Comparison of ENCODE assay signal across 8 mouse cellular contexts in genomic region chr12:103433986-103434731, GRCm38 (mm10). TPM values are rescaled to one million over a fixed set of nuclear protein-coding genes. Genes with fewer than 3 reads are reported as not detected.
DNase-seq lines count a peak whose midpoint lies in the region; ATAC-seq and TF ChIP-seq lines count a peak whose summit lies in the region.

Gene Ifi27, plus strand, starts transcription at chr12:103434211.

- TF ChIP-seq POLR2A in heart, adult 2 months (IDR thresholded peaks at IDR 0.05; ENCODE audit: insufficient read depth, low read depth, low read length), result peak; percentile 92

- no peaks in the 10 kb centered on the region for H3K27me3 ChIP-seq in midbrain, embryonic 12.5 days
- no peaks in the 10 kb centered on the region for H3K27me3 ChIP-seq in midbrain, embryonic 13.5 days
- H3K27me3 ChIP-seq in heart, adult 2 months (ENCODE audit: control insufficient read depth, insufficient read depth, low read length), result no peaks in the 10 kb centered on the region
- no peaks in the 10 kb centered on the region for H3K27me3 ChIP-seq in liver, embryonic 12.5 days (replicated peaks)
- no peaks in the 10 kb centered on the region for H3K27me3 ChIP-seq in forebrain, embryonic 13.5 days

- peak; percentile 65 for DNase-seq in adrenal gland, postnatal 25 days
- peak; percentile 75 to 88 for DNase-seq in heart, adult 2 months
- peak; percentile 73 for DNase-seq in kidney, postnatal 10 days
- peak; percentile 63 for DNase-seq in ovary, postnatal 14 days (ENCODE audit: low spot score)

- ATAC-seq in midbrain, embryonic 12.5 days (ENCODE audit: low FRiP score, low read depth), result no peak
- ATAC-seq in midbrain, embryonic 13.5 days, result no peak
- peak; percentile 77 for ATAC-seq in liver, embryonic 12.5 days
- ATAC-seq in forebrain, embryonic 13.5 days, result no peak

- no peaks in the 10 kb centered on the region for H3K9me3 ChIP-seq in midbrain, embryonic 12.5 days
- no peaks in the 10 kb centered on the region for H3K9me3 ChIP-seq in midbrain, embryonic 13.5 days
- H3K9me3 ChIP-seq in liver, embryonic 12.5 days (replicated peaks), result no peaks in the 10 kb centered on the region
- no peaks in the 10 kb centered on the region for H3K9me3 ChIP-seq in forebrain, embryonic 13.5 days (replicated peaks)

- no peaks in the 10 kb centered on the region for H3K4me1 ChIP-seq in midbrain, embryonic 12.5 days
- no peaks in the 10 kb centered on the region for H3K4me1 ChIP-seq in midbrain, embryonic 13.5 days (replicated peaks)
- H3K4me1 ChIP-seq in heart, adult 2 months (ENCODE audit: control insufficient read depth, insufficient read depth, low read length), result peaks cover 7% of the 10 kb centered on the region
- H3K4me1 ChIP-seq in liver, embryonic 12.5 days, result no peaks in the 10 kb centered on the region
- H3K4me1 ChIP-seq in forebrain, embryonic 13.5 days, result no peaks in the 10 kb centered on the region

- TF ChIP-seq EP300 in heart, adult 2 months (IDR thresholded peaks at IDR 0.05; ENCODE audit: insufficient read depth, low read depth, low read length), result peak; percentile 79

- H3K27ac ChIP-seq in midbrain, embryonic 12.5 days (replicated peaks), result no peak within 1 kb of the TSS
- H3K27ac ChIP-seq in midbrain, embryonic 13.5 days, result no peak within 1 kb of the TSS
- peak within 1 kb of the TSS; percentile 98 for H3K27ac ChIP-seq in heart, adult 2 months
- no peak within 1 kb of the TSS for H3K27ac ChIP-seq in liver, embryonic 12.5 days
- no peak within 1 kb of the TSS for H3K27ac ChIP-seq in forebrain, embryonic 13.5 days

- H3K4me2 ChIP-seq in midbrain, embryonic 12.5 days (replicated peaks), result no peak within 1 kb of the TSS
- no peak within 1 kb of the TSS for H3K4me2 ChIP-seq in midbrain, embryonic 13.5 days (replicated peaks)
- H3K4me2 ChIP-seq in liver, embryonic 12.5 days, result peak within 1 kb of the TSS; percentile 22
- H3K4me2 ChIP-seq in forebrain, embryonic 13.5 days, result no peak within 1 kb of the TSS

- no peaks in the 10 kb centered on the region for H3K36me3 ChIP-seq in midbrain, embryonic 12.5 days
- H3K36me3 ChIP-seq in midbrain, embryonic 13.5 days, result no peaks in the 10 kb centered on the region
- H3K36me3 ChIP-seq in heart, adult 2 months (ENCODE audit: control insufficient read depth, insufficient read depth, low read length), result peaks cover 5% of the 10 kb centered on the region
- H3K36me3 ChIP-seq in liver, embryonic 12.5 days, result no peaks in the 10 kb centered on the region
- no peaks in the 10 kb centered on the region for H3K36me3 ChIP-seq in forebrain, embryonic 13.5 days (ENCODE audit: poor library complexity, severe bottlenecking)

- WGBS in midbrain, embryonic 12.5 days, result 72% methylated on average over 8 of the region's 8 CpGs
- 77% methylated on average over 8 of the region's 8 CpGs for WGBS in midbrain, embryonic 13.5 days
- 34% methylated on average over 8 of the region's 8 CpGs for WGBS in heart, adult 2 months
- WGBS in liver, embryonic 12.5 days (ENCODE audit: insufficient replicate concordance), result 47% methylated on average over 8 of the region's 8 CpGs
- 75% methylated on average over 8 of the region's 8 CpGs for WGBS in forebrain, embryonic 13.5 days

- H3K4me3 ChIP-seq in midbrain, embryonic 12.5 days, result no peak within 1 kb of the TSS
- H3K4me3 ChIP-seq in midbrain, embryonic 13.5 days (replicated peaks), result no peak within 1 kb of the TSS
- H3K4me3 ChIP-seq in heart, adult 2 months, result peak within 1 kb of the TSS; percentile 65
- H3K4me3 ChIP-seq in liver, embryonic 12.5 days, result no peak within 1 kb of the TSS
- H3K4me3 ChIP-seq in forebrain, embryonic 13.5 days, result no peak within 1 kb of the TSS

- intact Hi-C loops in heart, adult 2 months (cut with DNase I), result loop anchor here (5.0 kb wide), 1 partner anchor 98 kb away; the partner anchor contains the start of gene Ppp4r4

- no peaks in the 10 kb centered on the region for H3K79me2 ChIP-seq in heart, adult 2 months (replicated peaks; ENCODE audit: control insufficient read depth, insufficient read depth, low read length)

- H3K9ac ChIP-seq in midbrain, embryonic 12.5 days (replicated peaks), result no peak within 1 kb of the TSS
- no peak within 1 kb of the TSS for H3K9ac ChIP-seq in midbrain, embryonic 13.5 days (replicated peaks)
- peak within 1 kb of the TSS; percentile 62 for H3K9ac ChIP-seq in heart, adult 2 months (ENCODE audit: low read depth, low read length)
- H3K9ac ChIP-seq in liver, embryonic 12.5 days, result no peak within 1 kb of the TSS
- no peak within 1 kb of the TSS for H3K9ac ChIP-seq in forebrain, embryonic 13.5 days

- no peak for TF ChIP-seq CTCF in heart, adult 2 months (IDR thresholded peaks at IDR 0.05)

RNA-seq across cellular contexts. Expression of gene Ifi27, which starts in this region (rescaled TPM):
- 4.2 and 10.4 TPM in 2 replicates for polyA plus RNA-seq in midbrain, embryonic 12.5 days (2016; fragmentation: Nextera tagmentation; extraction: Ambion mirVana)
- polyA plus RNA-seq in midbrain, embryonic 13.5 days (2015; fragmentation: Nextera tagmentation; extraction: Ambion mirVana), result 5.2 and 6.2 TPM in 2 replicates
- total RNA-seq in adrenal gland, postnatal 25 days (2021), result 843 and 1,153 TPM in 2 replicates
- 10 to 100 TPM; 56.3 to 68.8 TPM for total RNA-seq in heart, adult 2 months (2021)
- 175 and 210 TPM in 2 replicates for polyA plus RNA-seq in heart, adult 2 months (2012; rRNA removed)
- polyA plus RNA-seq in liver, embryonic 12.5 days (2016; fragmentation: Nextera tagmentation; extraction: Ambion mirVana), result 9.8 and 11.6 TPM in 2 replicates
- polyA plus RNA-seq in forebrain, embryonic 13.5 days (2015; fragmentation: Nextera tagmentation; extraction: Ambion mirVana), result 2.7 and 3.4 TPM in 2 replicates

Comparison
In these comparisons a context has a peak if more than half of its experiments do, and no peak if none do; other contexts are left out.
1. RNA of gene Ifi27 (total RNA-seq): 843 to 1,153 TPM in adrenal gland, postnatal 25 days; 56.3 to 68.8 TPM in heart, adult 2 months; every median in the first group is over 10 times any median in the second.
2. RNA of gene Ifi27 (polyA plus RNA-seq): 175 to 210 TPM in heart, adult 2 months; 4.2 to 10.4 TPM in midbrain, embryonic 12.5 days, 9.8 to 11.6 TPM in liver, embryonic 12.5 days, 5.2 to 6.2 TPM in midbrain, embryonic 13.5 days and 2.7 to 3.4 TPM in forebrain, embryonic 13.5 days; every median in the first group is over 10 times any median in the second.
3. Peak in every context shown above with its lines, with median percentiles within 50 percentile points of each other: DNase-seq.